Mouse (Mus musculus) stomach, embryonic 15.5 days (tissue): ENCODE measurements around the gene Sox9. TPM values are rescaled to one million over a fixed set of nuclear protein-coding genes. Genes with fewer than 3 reads are reported as not detected.

Experiments used
- ATAC-seq: fragments of 200-750 bp; cut with Nextera tagmentation; 2 replicates; pipeline ENCODE4 v1.8.0; 2017; ENCODE audit warnings: low read depth, moderate number of reproducible peaks, moderate TSS enrichment; ENCODE audit not compliant: insufficient read depth, low FRiP score
- H3K27ac ChIP-seq: fragments of 300-500 bp; sonication (generic); 2 replicates; pipeline ENCODE4 v1.5.1; 2015; ENCODE audit warnings: mild to moderate bottlenecking, inconsistent platforms
- H3K27me3 ChIP-seq: fragments of 300-500 bp; sonication (generic); replicated peaks from 2 replicates; pipeline ENCODE4 v1.6.1; 2015; ENCODE audit warnings: inconsistent platforms
- H3K36me3 ChIP-seq: fragments of 300-500 bp; sonication (generic); 2 replicates; pipeline ENCODE4 v1.6.1; 2015; ENCODE audit warnings: inconsistent platforms
- H3K4me1 ChIP-seq: fragments of 300-500 bp; sonication (generic); 2 replicates; pipeline ENCODE4 v1.6.1; 2015; ENCODE audit warnings: inconsistent platforms
- H3K4me2 ChIP-seq: fragments of 300-500 bp; sonication (generic); 2 replicates; pipeline ENCODE4 v1.6.1; 2015; ENCODE audit warnings: mild to moderate bottlenecking, inconsistent platforms
- H3K4me3 ChIP-seq: fragments of 300-500 bp; sonication (generic); replicated peaks from 2 replicates; pipeline ENCODE4 v1.5.1; 2015; ENCODE audit warnings: inconsistent platforms
- H3K9ac ChIP-seq: fragments of 300-500 bp; sonication (generic); 2 replicates; pipeline ENCODE4 v1.6.1; 2015; ENCODE audit warnings: inconsistent platforms
- H3K9me3 ChIP-seq: fragments of 300-500 bp; sonication (generic); 2 replicates; pipeline ENCODE4 v1.6.1; 2016; ENCODE audit warnings: inconsistent platforms
- WGBS: fragments of 180-500 bp; shearing (Covaris S2); methylation state at CpG from one replicate; pipeline ENCODE4 v1.1.7; 2015; 5-methylcytosine and 5-hydroxymethylcytosine counted together
- polyA plus RNA-seq: library from polyadenylated mRNA; unstranded; fragments of >200 nt; fragmentation: Nextera tagmentation; extraction: Ambion mirVana; gene quantifications from 2 replicates; pipeline ENCODE4 v1.2.1, GENCODE M21; 2015

Gene Sox9
- polyA plus RNA-seq, 1 experiment from 2014 or later: 42.0 TPM

GRCm38 (mm10) chr11:112834245-112835005 lies 52.4 kb downstream of the Sox9 start:
- WGBS: 55% methylated on average over 11 of the region's 11 CpGs
- Histone ChIP-seq H3K4me2 (no peak overlapping the region), H3K27ac (no peak overlapping the region), H3K9me3 (no peaks in the 10 kb centered on the region), H3K4me1 (no peaks in the 10 kb centered on the region), H3K4me3 (no peak overlapping the region), H3K27me3 (no peaks in the 10 kb centered on the region), H3K9ac (no peak overlapping the region), H3K36me3 (no peaks in the 10 kb centered on the region)
- no peak for ATAC-seq

GRCm38 (mm10) chr11:112835468-112836092 lies 53.6 kb downstream of the Sox9 start:
- WGBS: 43% methylated on average over 7 of the region's 7 CpGs
- Histone ChIP-seq H3K4me3 (no peak overlapping the region), H3K4me1 (peaks cover 2% of the 10 kb centered on the region; the same call in 1 of the 2 replicates), H3K27ac (no peak overlapping the region), H3K27me3 (no peaks in the 10 kb centered on the region), H3K9me3 (no peaks in the 10 kb centered on the region), H3K36me3 (no peaks in the 10 kb centered on the region), H3K9ac (no peak overlapping the region), H3K4me2 (no peak overlapping the region)
- ATAC-seq: no peak
